Mouse (Mus musculus) liver, adult 2 months (tissue): ENCODE results near the gene Pak1. TPM values are rescaled to one million over a fixed set of nuclear protein-coding genes. Genes with fewer than 3 reads are reported as not detected.

Experiments used
- DNase-seq: peaks from one replicate; pipeline ENCODE4 v3.0.0-alpha.2; 2011; ENCODE audit warnings: low read depth, low spot score; ENCODE audit errors: extremely low read depth
- H3K27ac ChIP-seq: fragments of 200-500 bp; replicated peaks from 2 replicates; pipeline ENCODE4 v1.5.1; 2012; ENCODE audit warnings: low read depth, mild to moderate bottlenecking, control low read depth, inconsistent platforms, low read length; ENCODE audit not compliant: insufficient read depth
- H3K27me3 ChIP-seq: fragments of 200-500 bp; 2 replicates; pipeline ENCODE4 v1.6.1; 2012; ENCODE audit warnings: mild to moderate bottlenecking, moderate library complexity, low read length, inconsistent platforms; ENCODE audit not compliant: control insufficient read depth, insufficient read depth
- H3K36me3 ChIP-seq: fragments of 200-500 bp; 2 replicates; pipeline ENCODE4 v1.6.1; 2012; ENCODE audit warnings: low read length, inconsistent platforms; ENCODE audit not compliant: control insufficient read depth, insufficient read depth
- H3K4me1 ChIP-seq: fragments of 200-500 bp; 2 replicates; pipeline ENCODE4 v1.6.1; 2011; ENCODE audit warnings: low read length; ENCODE audit not compliant: control insufficient read depth, insufficient read depth
- H3K4me3 ChIP-seq: fragments of 200-500 bp; 2 replicates; pipeline ENCODE4 v1.5.1; 2011; ENCODE audit warnings: low read depth, mild to moderate bottlenecking, control low read depth, low read length, moderate library complexity; ENCODE audit not compliant: insufficient read depth
- H3K79me2 ChIP-seq: fragments of 200-500 bp; 2 replicates; pipeline ENCODE4 v1.6.1; 2012; ENCODE audit warnings: inconsistent platforms, mild to moderate bottlenecking, low read length, moderate library complexity; ENCODE audit not compliant: control insufficient read depth, insufficient read depth
- H3K9ac ChIP-seq: fragments of 200-500 bp; 2 replicates; pipeline ENCODE4 v1.6.1; 2012; ENCODE audit warnings: low read depth, mild to moderate bottlenecking, control low read depth, inconsistent platforms, low read length
- CTCF ChIP-seq: fragments of 200-500 bp; IDR thresholded peaks from 2 replicates; pipeline ENCODE4 v1.5.1; 2011; ENCODE audit warnings: low read depth, low read length, control low read depth
- POLR2A ChIP-seq: fragments of 200-500 bp; IDR thresholded peaks from 2 replicates; pipeline ENCODE4 v1.6.1; 2011; ENCODE audit warnings: low read length, control low read depth; ENCODE audit not compliant: insufficient read depth; ENCODE audit errors: extremely low read depth
- WGBS: fragments of 180-500 bp; shearing (Covaris S2); methylation state at CpG from one replicate; pipeline ENCODE4 v1.1.7; 2018; 5-methylcytosine and 5-hydroxymethylcytosine counted together
- polyA plus RNA-seq: library from polyadenylated mRNA; depleted of rRNA; stranded (reverse); fragments of >200 nt; gene quantifications from 2 replicates; pipeline ENCODE4 v1.2.3, GENCODE M21; 2012; rRNA removed
- total RNA-seq: library from RNA; depleted of rRNA; stranded (reverse); fragments of >200 nt; gene quantifications from 2 replicates; pipeline ENCODE4 v1.2.3, GENCODE M21; 2014; rRNA removed

Pak1 gene
- 2.8 and 3.0 TPM in 2 replicates for total RNA-seq
- 0.73 and 1.2 TPM in 2 replicates for polyA plus RNA-seq

DNA sequence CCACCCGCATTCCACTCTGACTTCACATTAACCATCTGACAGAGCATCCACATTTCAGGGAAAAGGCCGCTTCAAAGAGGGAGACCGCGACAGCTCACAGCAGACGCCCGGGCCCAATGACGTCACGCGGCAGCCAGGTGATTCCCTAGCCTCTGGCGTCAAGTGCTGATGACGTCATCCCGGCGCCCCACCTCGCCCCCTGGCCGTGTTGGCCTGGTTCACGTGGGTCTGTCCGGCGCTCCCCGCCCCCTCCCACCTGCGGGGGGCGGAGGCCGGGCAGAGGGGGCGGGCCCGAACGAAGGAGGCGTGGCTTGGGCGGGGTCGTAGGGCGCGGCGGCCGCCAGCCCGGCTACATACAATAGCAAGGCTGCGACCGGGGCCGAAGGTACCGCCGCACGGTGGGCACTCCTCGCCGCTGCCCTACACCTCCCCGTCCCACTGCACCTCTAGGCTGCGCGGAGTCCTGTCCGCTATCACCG lies at the start of gene Pak1:
Gene Pak1 (plus strand): TSS at position 352 of the 479 bp plus-strand sequence.
- WGBS = 2% methylated on average over 46 of the region's 46 CpGs

GRCm38 (mm10) chr7:97740948-97741347 lies 47.4 kb upstream of the Pak1 start:
- no peak overlapping the region for H3K9ac ChIP-seq
- TF ChIP-seq CTCF (0 out of 2 replicates have a peak, but pooled peaks have one; percentile 1), POLR2A (no peak)
- H3K4me1 ChIP-seq = peaks cover 2% of the 10 kb centered on the region; the same call in 1 of the 2 replicates
- 18% methylated on average over 10 of the region's 10 CpGs for WGBS
- H3K27ac ChIP-seq = peak overlapping the region; percentile 78
- no peaks in the 10 kb centered on the region for H3K36me3 ChIP-seq
- peak; percentile 88 for DNase-seq
- no peak overlapping the region for H3K4me3 ChIP-seq
- H3K27me3 ChIP-seq = no peaks in the 10 kb centered on the region
- H3K79me2 ChIP-seq = peaks cover 4% of the 10 kb centered on the region; the same call in 1 of the 2 replicates

More for the DNA sequence above, at the start of gene Pak1:
- peak within 1 kb of the TSS; percentile 68 for H3K9ac ChIP-seq
- H3K79me2 ChIP-seq = no peaks in the 10 kb centered on the region
- TF ChIP-seq CTCF (no peak), POLR2A (0 out of 2 replicates have a peak, but pooled peaks have one; percentile 20)
- DNase-seq = no peak
- H3K27ac ChIP-seq = no peak within 1 kb of the TSS
- peaks cover 10% of the 10 kb centered on the region for H3K27me3 ChIP-seq
- H3K36me3 ChIP-seq = no peaks in the 10 kb centered on the region
- H3K4me3 ChIP-seq = peak within 1 kb of the TSS; percentile 81
- peaks cover 2% of the 10 kb centered on the region; the same call in 1 of the 2 replicates for H3K4me1 ChIP-seq

DNA sequence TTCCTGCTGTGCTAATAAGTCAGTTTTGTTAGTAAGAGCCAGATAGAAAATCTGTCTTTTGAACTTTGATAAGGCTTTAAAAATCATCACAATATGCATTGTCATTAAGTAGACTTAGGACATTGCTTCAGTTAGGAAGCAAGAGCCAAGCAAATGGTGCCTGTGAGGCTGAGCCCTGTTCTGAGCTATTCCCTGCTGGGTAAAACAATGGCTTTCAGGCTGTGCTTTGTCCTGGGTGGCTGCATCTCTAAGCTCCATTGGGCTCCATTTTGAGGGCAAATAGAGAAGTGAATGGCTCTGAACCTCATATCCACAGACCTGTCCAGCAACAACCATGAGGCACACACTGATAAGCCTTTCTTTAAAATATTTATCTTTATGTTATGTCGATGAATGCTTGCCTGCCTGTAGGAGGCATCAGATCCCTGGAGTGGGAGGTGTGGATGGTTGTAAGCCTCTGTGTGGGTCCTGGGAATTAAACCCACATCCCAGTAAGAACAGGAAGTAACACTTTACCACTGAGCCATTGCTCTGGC lies 46.5 kb upstream of the Pak1 start:
- Histone ChIP-seq H3K79me2 (peaks cover 4% of the 10 kb centered on the region; the same call in 1 of the 2 replicates), H3K9ac (no peak overlapping the region), H3K27me3 (no peaks in the 10 kb centered on the region), H3K4me1 (peaks cover 2% of the 10 kb centered on the region; the same call in 1 of the 2 replicates), H3K27ac (no peak overlapping the region), H3K36me3 (no peaks in the 10 kb centered on the region), H3K4me3 (no peak overlapping the region)
- TF ChIP-seq CTCF (no peak), POLR2A (no peak)
- DNase-seq = peak; percentile 62
- WGBS = 38% methylated on average over 1 of the region's 1 CpGs

GRCm38 (mm10) chr7:97745299-97745698 lies 43.0 kb upstream of the Pak1 start:
- no peaks in the 10 kb centered on the region for H3K79me2 ChIP-seq
- no peak overlapping the region for H3K27ac ChIP-seq
- peaks cover 4% of the 10 kb centered on the region; the same call in 1 of the 2 replicates for H3K4me1 ChIP-seq
- no peaks in the 10 kb centered on the region for H3K36me3 ChIP-seq
- 10% methylated on average over 3 of the region's 3 CpGs for WGBS
- no peak overlapping the region for H3K9ac ChIP-seq
- TF ChIP-seq POLR2A (no peak), CTCF (peak; percentile 76)
- H3K4me3 ChIP-seq = no peak overlapping the region
- peak; percentile 63 for DNase-seq
- no peaks in the 10 kb centered on the region for H3K27me3 ChIP-seq

DNA sequence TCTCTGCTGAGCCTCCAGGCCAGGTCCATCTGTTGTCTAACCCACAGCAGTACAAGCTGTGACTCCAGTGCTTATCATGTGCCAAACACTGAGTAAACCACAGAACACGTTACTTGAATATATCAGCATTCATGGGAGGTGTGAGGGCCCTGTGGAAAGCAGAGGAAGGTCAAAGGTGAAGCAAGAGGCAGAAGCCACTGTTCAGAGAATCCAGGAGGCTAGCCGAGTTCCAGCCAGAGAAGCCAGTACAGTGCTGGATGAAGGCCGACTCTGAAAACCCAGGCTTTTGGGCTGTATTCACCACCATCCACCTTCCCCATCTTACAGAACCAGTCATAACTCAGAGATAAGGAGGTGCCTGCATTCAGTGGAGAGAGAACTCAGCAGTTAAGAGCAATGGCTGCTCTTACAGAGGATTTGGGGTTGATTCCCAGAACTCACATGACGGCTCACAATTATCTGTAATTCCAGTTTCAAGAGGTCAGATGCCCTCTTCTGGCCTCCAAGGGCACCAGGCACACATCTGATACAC lies 41.1 kb upstream of the Pak1 start:
- H3K4me1 ChIP-seq = peaks cover 4% of the 10 kb centered on the region; the same call in 1 of the 2 replicates
- no peaks in the 10 kb centered on the region for H3K36me3 ChIP-seq
- no peak overlapping the region for H3K27ac ChIP-seq
- no peak for TF ChIP-seq CTCF
- TF ChIP-seq POLR2A = no peak
- no peak overlapping the region for H3K9ac ChIP-seq
- H3K27me3 ChIP-seq = no peaks in the 10 kb centered on the region
- 55% methylated on average over 4 of the region's 4 CpGs for whole genome bisulfite sequencing
- peak; percentile 39 for DNase-seq
- no peaks in the 10 kb centered on the region for H3K79me2 ChIP-seq
- no peak overlapping the region for H3K4me3 ChIP-seq
